Mouse (Mus musculus): Measurements from ENCODE around the gene Ddx46. TPM values are rescaled to one million over a fixed set of nuclear protein-coding genes. Genes with fewer than 3 reads are reported as not detected.
"Not testable (repeated sequence)": the region's sequence is repeated elsewhere in the genome, so short reads cannot be mapped to it uniquely, and the experiment has no call there.

Ddx46 gene
- polyA plus RNA-seq, 1 experiment from 2014 or later, result 45.1 TPM

- H3K4me2 ChIP-seq, result no peak overlapping the region
- 83% methylated on average over 10 of the region's 10 CpGs for WGBS
- H3K36me3 ChIP-seq, result peaks cover 73% of the 10 kb centered on the region
- no peak overlapping the region for H3K27ac ChIP-seq
- H3K9me3 ChIP-seq, result no peaks in the 10 kb centered on the region
- no peak overlapping the region for H3K4me3 ChIP-seq (replicated peaks)
- H3K27me3 ChIP-seq, result no peaks in the 10 kb centered on the region
- H3K4me1 ChIP-seq (replicated peaks), result peaks cover 6% of the 10 kb centered on the region; the same call in 1 of the 2 replicates
- H3K9ac ChIP-seq (replicated peaks), result no peak overlapping the region
- no peak for ATAC-seq (ENCODE audit: insufficient number of reproducible peaks, insufficient read depth, low FRiP score, low TSS enrichment, low read depth)
Observed at GRCm38 (mm10) chr13:55606899-55607623, 27.8 kb upstream of the Ddx46 start.

- 83% methylated on average over 2 of the region's 2 CpGs for WGBS
- Histone ChIP-seq H3K27ac (no peak overlapping the region), H3K27me3 (no peaks in the 10 kb centered on the region), H3K9me3 (no peaks in the 10 kb centered on the region), H3K9ac (replicated peaks) (no peak overlapping the region), H3K4me2 (no peak overlapping the region), H3K4me1 (replicated peaks) (peaks cover 6% of the 10 kb centered on the region; the same call in 1 of the 2 replicates), H3K4me3 (replicated peaks) (no peak overlapping the region), H3K36me3 (peaks cover 73% of the 10 kb centered on the region)
- no peak for ATAC-seq (ENCODE audit: insufficient number of reproducible peaks, insufficient read depth, low FRiP score, low TSS enrichment, low read depth)
Observed at GRCm38 (mm10) chr13:55607624-55608006, 27.2 kb upstream of the Ddx46 start.

GRCm38 (mm10) chr13:55611996-55612395 lies 22.8 kb upstream of the Ddx46 start:
- WGBS, result 36% methylated on average over 7 of the region's 7 CpGs
- H3K4me2 ChIP-seq, result no peak overlapping the region
- H3K4me3 ChIP-seq (replicated peaks), result no peak overlapping the region
- peaks cover 6% of the 10 kb centered on the region; the same call in 1 of the 2 replicates for H3K4me1 ChIP-seq (replicated peaks)
- H3K9ac ChIP-seq (replicated peaks), result peak overlapping the region; percentile 12; the same call in 1 of the 2 replicates
- H3K36me3 ChIP-seq, result peaks cover 42% of the 10 kb centered on the region
- H3K9me3 ChIP-seq, result no peaks in the 10 kb centered on the region
- ATAC-seq (ENCODE audit: insufficient number of reproducible peaks, insufficient read depth, low FRiP score, low TSS enrichment, low read depth), result no peak
- H3K27me3 ChIP-seq, result no peaks in the 10 kb centered on the region
- H3K27ac ChIP-seq, result peak overlapping the region; percentile 56; the same call in 1 of the 2 replicates

DNA sequence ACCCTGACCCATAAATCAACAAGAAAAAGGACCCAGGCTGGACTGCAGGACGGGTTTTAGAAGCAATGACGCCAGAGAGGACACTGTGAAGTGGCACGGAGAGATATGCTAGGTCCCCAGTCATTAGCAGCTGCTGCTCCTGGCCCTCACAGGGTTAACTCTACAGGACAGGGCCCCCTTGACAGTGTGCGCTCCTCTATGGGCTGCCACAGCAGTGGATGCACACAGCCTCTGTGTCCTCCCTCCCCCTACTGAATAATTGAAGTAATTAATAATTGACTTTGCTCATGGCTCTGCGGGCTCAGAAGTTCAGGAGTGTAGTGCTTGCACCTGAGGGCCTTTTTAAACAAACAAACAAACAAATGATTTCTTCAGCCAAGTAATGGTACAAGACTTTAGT lies 21.4 kb upstream of the Ddx46 start:
- 45% methylated on average over 5 of the region's 5 CpGs for WGBS
- Histone ChIP-seq H3K4me2 (no peak overlapping the region), H3K9ac (replicated peaks) (no peak overlapping the region), H3K4me3 (replicated peaks) (no peak overlapping the region), H3K9me3 (0 out of 2 replicates have a peak, but pooled peaks cover 4% of the 10 kb centered on the region), H3K36me3 (peaks cover 28% of the 10 kb centered on the region), H3K27me3 (no peaks in the 10 kb centered on the region; the same call in 1 of the 2 replicates), H3K4me1 (replicated peaks) (peaks cover 6% of the 10 kb centered on the region; the same call in 1 of the 2 replicates), H3K27ac (no peak overlapping the region)
- no peak for ATAC-seq (ENCODE audit: insufficient number of reproducible peaks, insufficient read depth, low FRiP score, low TSS enrichment, low read depth)

- Histone ChIP-seq H3K4me2 (no peak overlapping the region), H3K4me1 (replicated peaks) (peaks cover 14% of the 10 kb centered on the region), H3K9me3 (0 out of 2 replicates have a peak, but pooled peaks cover 4% of the 10 kb centered on the region), H3K27ac (no peak overlapping the region), H3K27me3 (no peaks in the 10 kb centered on the region; the same call in 1 of the 2 replicates), H3K36me3 (no peaks in the 10 kb centered on the region; the same call in 1 of the 2 replicates), H3K4me3 (replicated peaks) (no peak overlapping the region), H3K9ac (replicated peaks) (no peak overlapping the region)
- ATAC-seq (ENCODE audit: insufficient number of reproducible peaks, insufficient read depth, low FRiP score, low TSS enrichment, low read depth), result no peak
- 93% methylated on average over 4 of the region's 4 CpGs for WGBS
Observed at GRCm38 (mm10) chr13:55619328-55619727, 15.5 kb upstream of the Ddx46 start.

DNA sequence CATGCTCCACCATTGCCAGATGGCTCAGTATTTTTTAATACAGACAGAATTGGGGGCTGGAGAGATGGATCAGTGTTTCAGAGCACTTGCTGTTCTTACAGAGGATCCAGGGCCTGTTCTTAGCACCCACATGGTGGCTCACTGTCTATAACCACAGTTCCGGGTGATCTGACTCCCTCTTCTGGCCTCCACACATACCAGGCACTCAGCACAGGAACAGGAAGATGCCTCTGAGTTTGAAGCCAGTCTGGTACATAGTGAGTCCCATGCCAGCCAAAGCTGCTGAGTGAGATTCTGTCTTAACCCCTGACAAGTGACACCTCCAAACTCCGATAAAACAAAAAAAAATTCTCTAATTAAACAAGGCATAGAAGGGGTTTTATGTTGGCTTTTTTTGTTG lies 14.6 kb upstream of the Ddx46 start:
- H3K9ac ChIP-seq (replicated peaks), result no peak overlapping the region
- H3K4me3 ChIP-seq (replicated peaks), result no peak overlapping the region
- 85% methylated on average over 2 of the region's 2 CpGs for WGBS
- no peaks in the 10 kb centered on the region; the same call in 1 of the 2 replicates for H3K27me3 ChIP-seq
- peaks cover 22% of the 10 kb centered on the region for H3K4me1 ChIP-seq (replicated peaks)
- H3K9me3 ChIP-seq, result 0 out of 2 replicates have a peak, but pooled peaks cover 4% of the 10 kb centered on the region
- H3K4me2 ChIP-seq, result no peak overlapping the region
- no peak for ATAC-seq (ENCODE audit: insufficient number of reproducible peaks, insufficient read depth, low FRiP score, low TSS enrichment, low read depth)
- peaks cover 7% of the 10 kb centered on the region; the same call in 1 of the 2 replicates for H3K36me3 ChIP-seq
- H3K27ac ChIP-seq, result no peak overlapping the region

GRCm38 (mm10) chr13:55622156-55622648 lies 12.6 kb upstream of the Ddx46 start:
- ATAC-seq (ENCODE audit: insufficient number of reproducible peaks, insufficient read depth, low FRiP score, low TSS enrichment, low read depth); H3K9me3 ChIP-seq; H3K27me3 ChIP-seq: not testable (repeated sequence)
- Histone ChIP-seq H3K4me1 (replicated peaks) (peaks cover 22% of the 10 kb centered on the region), H3K4me2 (peak overlapping the region; percentile 83), H3K27ac (peak overlapping the region; percentile 87), H3K4me3 (replicated peaks) (peak overlapping the region; percentile 78), H3K9ac (replicated peaks) (peak overlapping the region; percentile 83), H3K36me3 (peaks cover 20% of the 10 kb centered on the region)
- 29% methylated on average over 20 of the region's 20 CpGs for WGBS

DNA sequence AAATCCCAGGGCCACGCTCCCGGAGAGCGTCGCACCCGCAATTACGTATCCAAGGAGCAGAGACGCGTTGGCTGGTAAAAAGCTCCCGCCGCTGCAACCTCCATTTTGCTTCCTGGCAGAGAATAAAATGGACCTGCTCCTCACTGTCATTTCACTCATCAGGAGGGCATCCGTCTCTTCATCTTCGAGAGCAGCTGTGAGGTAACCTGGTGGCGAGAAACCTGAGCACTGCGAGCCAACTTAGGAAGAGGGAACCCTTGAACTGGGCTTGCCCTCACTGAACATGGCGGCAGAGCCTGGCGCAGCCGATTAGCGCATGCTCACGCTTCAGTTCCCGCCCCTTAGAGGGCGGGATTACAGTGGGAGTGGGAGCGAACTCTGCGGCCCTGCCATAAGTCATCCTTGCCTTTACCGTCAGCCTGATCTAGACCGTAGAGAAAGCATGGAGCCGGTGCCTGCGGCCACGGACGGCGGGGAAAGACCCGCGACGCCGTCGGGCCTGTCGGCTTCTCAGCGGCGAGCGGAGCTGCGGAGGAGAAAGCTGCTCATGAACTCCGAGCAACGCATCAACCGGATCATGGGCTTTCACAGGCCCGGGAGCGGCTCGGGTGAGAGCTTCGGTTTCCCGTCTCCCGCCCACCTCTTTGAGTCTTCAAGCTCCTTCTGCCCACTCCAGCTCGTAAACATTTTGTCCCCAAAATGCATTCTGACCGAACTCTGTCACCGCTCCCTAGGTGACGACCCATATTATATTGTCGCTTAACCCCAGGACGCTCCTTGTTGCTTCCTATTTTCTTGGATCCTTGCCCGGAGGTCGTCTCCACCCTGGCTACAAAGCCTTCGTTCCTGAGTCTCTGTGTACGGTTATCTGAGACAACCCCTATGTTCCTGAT lies 11.9 kb upstream of the Ddx46 start, which contains the start of gene Caml:
Gene Caml, plus strand, starts transcription at position 357 of the 893 bp plus-strand sequence.
- Histone ChIP-seq H3K27ac (peak within 1 kb of the TSS; percentile 87), H3K4me1 (replicated peaks) (peaks cover 22% of the 10 kb centered on the region)
- under 1% methylated on average over 59 of the region's 59 CpGs for WGBS

GRCm38 (mm10) chr13:55635146-55635571 lies 332 bp downstream of the Ddx46 start:
- Histone ChIP-seq H3K36me3 (peaks cover 58% of the 10 kb centered on the region), H3K27ac (0 out of 2 replicates have a peak overlapping the region, but pooled peaks have one; percentile 56), H3K9ac (replicated peaks) (peak overlapping the region; percentile 84), H3K4me2 (peak overlapping the region; percentile 87), H3K9me3 (no peaks in the 10 kb centered on the region), H3K4me1 (replicated peaks) (peaks cover 14% of the 10 kb centered on the region), H3K27me3 (no peaks in the 10 kb centered on the region), H3K4me3 (replicated peaks) (peak overlapping the region; percentile 99)
- WGBS, result 1% methylated on average over 36 of the region's 40 CpGs
- no peak for ATAC-seq (ENCODE audit: insufficient number of reproducible peaks, insufficient read depth, low FRiP score, low TSS enrichment, low read depth)

More for the DNA sequence above, 11.9 kb upstream of the Ddx46 start, which contains the start of gene Caml:
- ATAC-seq (ENCODE audit: insufficient number of reproducible peaks, insufficient read depth, low FRiP score, low TSS enrichment, low read depth), result peak; percentile 99
- no peaks in the 10 kb centered on the region for H3K9me3 ChIP-seq
- no peaks in the 10 kb centered on the region; the same call in 1 of the 2 replicates for H3K27me3 ChIP-seq
- peak within 1 kb of the TSS; percentile 78 for H3K4me3 ChIP-seq (replicated peaks)
- peak within 1 kb of the TSS; percentile 83 for H3K4me2 ChIP-seq
- H3K9ac ChIP-seq (replicated peaks), result peak within 1 kb of the TSS; percentile 83
- H3K36me3 ChIP-seq, result peaks cover 24% of the 10 kb centered on the region

- Histone ChIP-seq H3K4me1 (replicated peaks) (peaks cover 14% of the 10 kb centered on the region), H3K4me3 (replicated peaks) (peak overlapping the region; percentile 99), H3K9ac (replicated peaks) (no peak overlapping the region), H3K27ac (no peak overlapping the region), H3K9me3 (no peaks in the 10 kb centered on the region), H3K27me3 (no peaks in the 10 kb centered on the region), H3K36me3 (peaks cover 55% of the 10 kb centered on the region), H3K4me2 (peak overlapping the region; percentile 87)
- ATAC-seq (ENCODE audit: insufficient number of reproducible peaks, insufficient read depth, low FRiP score, low TSS enrichment, low read depth), result no peak
- WGBS, result 92% methylated on average over 14 of the region's 14 CpGs
Observed at GRCm38 (mm10) chr13:55636185-55636983, 1.6 kb downstream of the Ddx46 start.
